Mouse (Mus musculus): Measurements from ENCODE around the gene Zfp37. TPM values are rescaled to one million over a fixed set of nuclear protein-coding genes. Genes with fewer than 3 reads are reported as not detected.
"Not testable (repeated sequence)": the region's sequence is repeated elsewhere in the genome, so short reads cannot be mapped to it uniquely, and the experiment has no call there.

The Zfp37 gene
- total RNA-seq (2021), result 10 to 100 TPM; 23.0 to 25.6 TPM
- long read RNA-seq, transcript Zfp37-206 (4 exons, 2,017 nt), result major isoform, 8 of 26 reads
- long read RNA-seq, partial matches to known transcripts, result 1 of 26 reads
- long read RNA-seq, other reads (novel, unspliced or antisense), result 11 of 26 reads

DNA sequence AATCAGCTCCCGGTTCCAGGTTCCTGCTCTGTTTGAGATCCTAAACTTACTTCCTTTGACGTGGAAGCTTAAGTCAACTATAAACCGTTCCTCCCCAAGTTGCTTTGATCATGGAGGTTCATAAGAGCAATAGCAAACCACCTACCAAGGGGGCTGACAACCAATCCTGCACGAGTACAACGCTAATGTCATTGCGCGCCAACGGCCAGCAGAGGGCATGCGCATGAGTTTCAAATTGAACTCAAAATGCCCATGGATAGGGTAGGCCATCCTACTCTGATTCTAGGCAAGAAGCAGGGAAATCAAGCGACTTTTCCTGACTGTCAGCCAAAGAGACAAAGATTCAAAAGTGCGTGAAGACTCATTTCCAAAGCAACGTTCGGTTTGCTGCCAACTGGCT lies at the start of gene Zfp37:
Gene Zfp37, minus strand, starts transcription at position 279 of the 400 bp plus-strand sequence.
- no peak for DNase-seq (ENCODE audit: low spot score in 2 of 2)

DNA sequence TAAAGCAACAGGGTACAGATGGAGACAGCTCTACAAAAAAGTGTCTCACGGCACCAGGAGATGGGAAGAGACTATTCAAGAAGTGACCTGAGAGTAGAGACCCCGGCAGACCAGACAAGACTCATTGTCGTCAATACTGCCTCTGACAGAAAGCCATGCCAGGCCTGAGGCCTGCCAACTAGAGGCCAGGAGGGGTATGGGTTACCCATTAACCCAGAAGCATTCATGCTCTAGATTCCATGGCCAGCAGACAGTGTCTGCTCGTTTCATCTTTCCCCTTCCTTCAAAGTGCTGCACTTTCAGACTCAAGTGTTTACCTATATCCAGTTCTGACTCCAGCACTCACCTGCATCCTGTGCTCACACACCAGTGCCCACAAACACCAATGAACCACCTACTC lies 47.2 kb upstream of the Zfp37 start:
- no peak for DNase-seq (ENCODE audit: low spot score in 2 of 2)

DNA sequence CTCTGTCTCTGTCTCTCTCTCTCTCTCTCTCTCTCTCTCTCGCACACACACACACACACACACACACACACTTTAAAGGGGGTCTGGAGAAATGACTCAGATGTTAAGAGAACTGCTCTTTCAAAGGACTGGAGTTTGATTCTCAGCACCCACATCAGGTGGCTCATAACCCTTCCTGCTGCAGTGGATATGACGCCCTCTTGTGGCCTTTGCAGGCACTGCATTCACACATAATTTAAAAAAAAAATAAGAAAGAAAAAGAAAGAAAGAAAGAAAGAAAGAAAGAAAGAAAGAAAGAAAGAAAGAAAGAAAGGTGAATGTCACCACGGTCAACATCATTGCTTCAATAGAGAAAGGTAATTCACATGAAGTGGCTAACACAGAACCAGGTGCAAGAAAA lies 46.4 kb upstream of the Zfp37 start:
- DNase-seq (ENCODE audit: low spot score in 2 of 2), result no peak

DNA sequence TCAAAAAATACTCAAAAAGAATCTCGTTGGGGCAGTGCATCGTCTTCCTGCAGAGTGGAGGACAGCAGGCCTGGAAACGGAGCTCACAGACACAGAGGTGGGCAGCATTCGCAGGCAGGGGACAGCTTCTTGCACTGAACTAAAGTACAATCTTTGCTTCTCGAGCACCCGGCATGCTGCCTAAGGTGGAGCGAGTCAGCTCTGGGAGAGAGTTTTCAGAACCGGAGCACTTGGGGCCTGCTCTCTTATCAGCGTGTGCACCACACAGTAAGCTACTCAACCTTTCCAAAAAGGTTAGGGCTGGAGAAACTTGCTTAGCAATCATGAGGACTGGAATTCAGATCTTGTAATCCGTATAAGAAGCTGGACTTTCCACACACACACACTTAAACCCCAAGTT lies 45.8 kb upstream of the Zfp37 start:
- no peak for DNase-seq (ENCODE audit: low spot score in 2 of 2)

DNA sequence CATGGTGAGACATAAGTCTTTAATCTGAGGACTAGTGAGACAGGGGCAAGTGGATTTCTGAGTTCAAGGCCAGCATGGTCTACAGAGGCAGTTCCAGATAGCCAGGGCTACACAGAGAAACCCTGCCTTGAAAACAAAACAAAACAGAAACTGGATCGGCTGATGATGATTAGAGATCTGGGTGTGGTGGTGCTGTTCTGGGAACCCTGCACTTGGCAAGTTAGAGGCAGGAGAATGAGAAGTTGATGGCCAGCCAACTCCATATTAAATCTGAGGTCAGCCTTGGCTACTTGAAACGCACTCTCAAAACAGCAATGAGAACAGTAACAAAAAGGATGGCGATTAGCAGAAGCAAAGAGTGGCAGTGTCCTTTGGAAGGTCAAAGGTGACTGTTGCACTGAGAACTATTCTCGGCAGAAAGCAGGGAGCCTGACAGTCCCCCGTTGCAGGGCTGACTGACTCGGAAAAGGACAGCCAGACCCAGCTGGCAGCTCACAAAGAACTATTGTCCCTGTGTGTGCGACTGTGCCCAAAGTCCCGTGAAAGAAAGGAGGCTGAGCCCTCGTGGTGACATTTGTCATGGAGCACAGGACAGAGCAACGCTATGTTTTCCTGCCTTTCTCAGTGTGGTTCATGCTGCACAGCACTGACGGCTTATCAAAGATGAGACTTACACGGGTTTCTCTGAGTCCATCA lies 44.1 kb upstream of the Zfp37 start:
- peak in 1 of 2 experiments; percentile 42 for DNase-seq (ENCODE audit: low spot score in 2 of 2)

DNA sequence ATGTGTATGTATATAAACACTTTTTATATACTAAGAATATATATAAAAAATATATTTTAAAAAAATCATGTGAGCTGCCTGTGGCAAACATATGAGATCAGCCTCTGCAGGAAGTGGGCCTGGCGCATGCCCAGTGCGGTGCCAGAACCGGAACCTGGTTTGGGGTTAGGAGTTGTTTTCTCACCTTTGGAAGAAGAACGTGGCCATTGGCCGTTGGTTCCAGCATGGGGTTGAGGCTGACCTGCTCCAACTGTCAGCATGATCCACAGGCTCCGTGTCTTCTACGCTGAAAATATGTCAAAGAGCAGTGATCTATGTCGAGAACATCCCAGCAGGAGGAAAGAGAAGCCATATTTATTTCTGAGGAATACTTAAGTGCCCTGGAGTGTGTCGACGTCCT lies 43.1 kb upstream of the Zfp37 start:
- DNase-seq (ENCODE audit: low spot score in 2 of 2), result no peak

DNA sequence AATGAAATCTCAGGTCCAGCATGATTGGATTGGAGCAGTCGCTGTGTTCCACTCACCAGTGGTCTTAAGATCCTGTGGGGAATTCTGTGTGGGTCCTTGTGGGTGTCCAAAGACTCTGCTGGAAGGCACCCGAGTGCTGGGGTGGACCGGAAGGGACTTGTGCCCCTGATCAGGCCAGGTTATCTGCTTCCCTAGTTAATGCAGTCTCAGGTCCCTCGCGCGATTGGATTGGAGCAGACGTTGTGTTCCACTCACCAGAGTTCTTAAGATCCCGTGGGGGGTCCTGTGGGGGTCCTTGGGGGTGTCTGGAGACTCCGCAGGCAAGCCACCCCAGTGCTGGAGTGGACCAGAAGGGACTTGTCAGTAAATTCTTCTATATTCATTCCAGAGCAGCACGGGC lies 41.8 kb upstream of the Zfp37 start:
- DNase-seq (ENCODE audit: low spot score in 2 of 2), result no peak

DNA sequence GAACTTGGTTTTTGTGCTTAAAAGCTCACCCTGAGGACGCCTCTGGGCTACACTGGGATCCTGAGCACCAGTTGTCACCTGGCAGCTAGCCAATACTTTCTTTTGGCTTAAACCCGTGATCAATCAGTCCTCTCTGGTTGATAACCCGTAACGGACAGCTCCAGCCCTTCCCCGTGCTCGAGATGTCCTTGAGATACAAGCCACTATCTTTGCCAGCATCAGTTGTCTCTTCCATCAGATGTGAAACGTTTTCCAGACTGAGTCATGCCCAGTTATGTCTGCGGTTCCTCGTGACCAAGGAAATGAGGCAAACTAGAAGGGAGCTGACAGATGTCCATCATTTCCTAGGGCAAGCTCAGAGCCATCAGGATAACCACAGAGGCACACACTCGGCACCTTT lies 36.3 kb upstream of the Zfp37 start:
- no peak for DNase-seq (ENCODE audit: low spot score in 2 of 2)

DNA sequence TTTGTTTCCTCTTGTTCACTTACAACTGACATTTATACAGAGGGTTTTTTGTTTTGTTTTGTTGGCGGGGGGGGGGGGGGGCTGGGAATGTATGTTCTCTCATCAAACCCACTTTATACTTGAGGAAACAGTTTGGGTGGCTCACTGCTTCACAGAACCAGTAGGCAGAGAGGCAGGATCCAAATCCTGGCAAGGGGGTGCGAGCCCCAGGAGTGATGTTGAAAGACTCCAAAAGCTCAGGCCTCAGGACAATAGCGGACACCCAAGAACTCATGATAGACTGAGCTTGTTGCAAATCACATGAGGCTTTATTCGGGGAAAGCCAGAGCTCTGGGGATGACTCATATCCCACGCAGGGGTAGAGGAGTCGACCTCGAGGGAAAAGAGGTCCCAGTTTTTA lies 35.2 kb upstream of the Zfp37 start:
- not testable (repeated sequence) for DNase-seq (ENCODE audit: low spot score in 2 of 2)

DNA sequence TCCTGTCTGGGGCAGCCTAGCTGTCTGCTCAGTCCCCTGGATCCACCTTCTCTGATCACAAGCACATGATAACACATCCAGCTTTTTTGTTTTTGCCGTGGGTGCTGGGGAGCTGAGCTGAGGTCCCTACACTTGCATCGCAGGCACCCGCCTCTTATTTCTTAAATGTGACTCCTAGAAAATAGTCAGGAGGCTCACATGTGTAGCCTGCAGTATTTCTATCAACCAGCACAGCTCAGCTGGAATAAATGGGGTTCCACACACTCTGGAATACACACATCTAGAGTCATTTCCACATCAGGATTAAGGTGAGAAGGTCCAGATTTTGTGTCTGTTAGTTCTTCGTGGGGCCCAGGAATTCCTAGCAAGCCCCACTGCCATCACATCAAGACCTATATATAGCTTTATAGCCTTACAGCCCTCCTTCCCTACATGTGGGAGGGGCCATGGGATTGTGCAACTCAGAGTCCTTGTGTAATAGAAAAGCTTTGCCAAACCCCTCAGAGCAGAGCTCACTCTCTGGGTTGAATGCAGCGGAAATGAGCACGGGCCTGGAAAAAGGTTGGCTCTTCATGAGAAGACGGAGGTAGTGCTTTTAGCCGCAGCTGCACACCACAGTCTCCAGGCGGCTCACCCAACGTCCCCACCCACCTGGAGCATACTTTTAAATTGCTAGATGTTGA lies 34.4 kb upstream of the Zfp37 start:
- no peak for DNase-seq (ENCODE audit: low spot score in 2 of 2)

DNA sequence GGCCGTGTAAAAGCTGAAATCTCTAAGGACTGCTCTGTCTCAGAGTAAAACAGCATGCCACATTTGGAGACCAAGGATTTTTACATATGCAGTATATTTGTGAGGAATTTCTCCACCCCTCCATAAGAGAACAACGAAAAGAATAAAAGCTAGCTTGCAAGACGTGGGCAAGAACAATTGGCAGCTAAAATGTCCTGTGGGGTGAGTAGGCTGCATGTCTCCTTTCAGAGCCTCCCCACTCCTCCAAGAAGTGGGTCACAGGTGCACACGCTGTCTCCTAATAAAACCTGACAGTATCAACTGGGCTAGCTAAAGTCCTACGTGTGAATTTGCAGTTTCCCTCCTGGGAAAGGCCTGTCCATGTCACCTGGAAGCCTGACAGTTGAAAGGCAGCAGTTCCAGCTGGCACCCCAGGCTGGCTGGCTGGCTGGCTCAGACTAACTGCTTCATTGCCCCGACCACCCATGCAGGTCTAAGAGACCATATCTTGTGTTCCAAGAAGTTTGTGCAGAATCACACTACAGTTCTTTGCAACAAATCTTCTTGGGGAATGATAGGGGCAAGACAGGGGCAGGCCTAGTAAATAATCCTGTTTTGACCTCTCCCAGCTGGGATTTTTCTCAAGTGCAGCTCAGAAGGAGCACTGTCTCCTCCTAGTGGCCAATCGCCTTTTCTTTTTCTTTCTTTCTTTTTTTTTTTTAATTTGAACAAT lies 32.4 kb upstream of the Zfp37 start:
- peak in 1 of 2 experiments; percentile 50 for DNase-seq (ENCODE audit: low spot score in 2 of 2)

DNA sequence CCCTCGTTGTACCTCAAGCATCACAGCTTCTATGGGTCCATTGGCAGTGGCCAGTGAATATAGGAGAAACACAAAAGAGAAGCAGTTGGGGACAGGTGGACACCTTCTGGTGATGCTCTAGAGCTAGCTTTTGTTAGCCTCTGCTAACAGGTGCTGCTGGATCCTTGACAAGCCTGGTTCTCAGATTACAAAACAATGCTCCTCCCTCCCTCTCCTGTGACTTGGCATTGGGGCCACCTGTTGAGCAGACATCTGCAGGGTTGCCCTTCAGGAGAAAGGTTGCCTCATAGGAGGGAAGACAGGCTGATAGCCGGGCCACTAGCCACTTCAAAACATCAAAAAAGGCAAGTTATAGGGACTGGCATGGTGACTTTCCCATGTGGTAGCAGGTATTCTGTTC lies 31.4 kb upstream of the Zfp37 start, which contains the start of gene Slc31a2:
Gene Slc31a2, plus strand, starts transcription at position 287 of the 400 bp plus-strand sequence.
- no peak for DNase-seq (ENCODE audit: low spot score in 2 of 2)

DNA sequence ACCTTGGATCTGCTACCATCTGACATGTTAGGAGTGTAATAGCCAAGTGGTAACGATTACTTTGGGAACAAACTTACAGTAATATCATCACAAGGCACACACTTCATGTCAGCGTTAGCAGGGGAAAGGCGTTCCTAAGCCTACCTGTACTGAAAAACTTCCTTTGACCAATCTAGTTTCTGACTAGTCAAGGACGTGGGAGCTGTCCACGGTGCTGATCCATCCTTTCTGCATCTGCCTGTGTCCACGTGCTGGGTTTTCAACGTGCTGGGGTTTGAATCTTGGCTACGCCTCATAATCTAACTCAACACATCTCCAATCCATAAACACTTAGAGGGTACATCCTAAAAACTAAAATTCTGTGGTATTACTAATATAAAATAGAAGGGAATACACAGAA lies 26.1 kb upstream of the Zfp37 start:
- DNase-seq (ENCODE audit: low spot score in 2 of 2), result no peak

DNA sequence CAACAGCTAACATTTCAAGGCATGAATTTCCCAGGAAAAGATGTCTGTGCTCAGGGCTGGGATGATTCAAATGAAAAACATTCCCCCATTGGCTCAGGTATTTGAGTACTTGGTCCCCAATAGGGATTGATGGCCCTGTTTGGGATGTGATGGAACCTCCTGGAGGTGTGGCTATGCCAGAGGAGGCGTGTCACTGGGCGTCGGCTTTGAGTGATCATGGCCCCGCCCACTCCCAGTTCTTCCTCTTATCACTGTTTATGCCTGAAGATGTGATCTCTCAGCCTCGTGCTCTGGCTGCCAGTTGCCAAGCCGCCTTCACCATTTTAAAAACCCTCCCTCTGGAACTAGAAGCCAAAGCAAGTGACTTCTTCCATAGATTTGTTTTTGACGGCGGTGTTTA lies 23.7 kb upstream of the Zfp37 start:
- no peak for DNase-seq (ENCODE audit: low spot score in 2 of 2)

DNA sequence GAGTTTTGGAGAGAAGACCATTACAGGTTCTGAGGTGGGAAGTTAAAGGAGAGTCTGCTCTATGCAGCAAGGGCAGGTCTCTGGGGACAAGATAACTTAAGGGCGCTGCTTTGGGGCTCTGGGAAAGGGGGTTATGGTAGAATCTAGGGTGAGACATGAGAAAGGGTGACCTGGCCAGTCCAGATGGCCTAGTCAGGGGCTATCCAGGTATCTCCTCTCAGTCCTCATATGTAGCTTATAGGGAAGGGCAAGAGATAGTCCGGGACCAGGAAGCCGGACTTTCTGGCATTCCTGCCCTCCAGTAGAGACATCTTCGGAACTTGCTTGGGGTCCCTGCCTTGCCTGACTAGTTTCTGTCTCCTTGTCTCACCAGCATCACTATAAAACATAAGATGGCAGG lies 20.9 kb upstream of the Zfp37 start:
- DNase-seq (ENCODE audit: low spot score in 2 of 2), result no peak

DNA sequence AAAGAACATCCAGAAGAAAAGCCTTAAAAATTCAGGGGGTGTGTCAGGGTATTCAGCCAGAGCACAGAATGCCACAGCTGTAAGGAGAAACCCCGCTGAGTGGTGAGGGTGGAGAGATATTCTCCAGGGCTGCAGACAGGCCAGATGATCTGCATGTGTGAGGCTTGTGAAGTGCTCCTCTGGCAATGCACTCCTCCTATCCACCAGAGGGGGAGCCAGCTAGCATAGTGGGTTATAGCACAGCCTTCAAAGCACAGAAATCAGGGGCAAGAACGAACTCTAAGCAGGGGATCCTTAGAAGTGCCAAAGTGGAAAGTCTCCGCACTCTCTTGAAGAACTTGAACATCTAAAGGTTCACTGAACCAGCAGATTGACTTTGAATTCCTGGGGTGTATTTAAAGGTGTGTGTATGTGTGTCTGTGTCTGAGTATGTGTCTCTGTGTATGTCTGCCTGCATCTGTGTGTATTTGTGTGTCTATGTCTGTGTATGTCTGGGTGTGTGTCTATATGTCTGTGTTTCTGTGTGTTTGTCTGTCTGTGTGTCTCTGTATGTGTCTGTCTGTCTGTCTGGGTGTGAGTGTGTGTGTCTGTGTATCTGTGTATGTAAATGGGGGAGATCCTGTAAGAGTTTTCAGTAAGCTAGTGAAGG lies 20.2 kb upstream of the Zfp37 start:
- DNase-seq (ENCODE audit: low spot score in 2 of 2), result no peak

DNA sequence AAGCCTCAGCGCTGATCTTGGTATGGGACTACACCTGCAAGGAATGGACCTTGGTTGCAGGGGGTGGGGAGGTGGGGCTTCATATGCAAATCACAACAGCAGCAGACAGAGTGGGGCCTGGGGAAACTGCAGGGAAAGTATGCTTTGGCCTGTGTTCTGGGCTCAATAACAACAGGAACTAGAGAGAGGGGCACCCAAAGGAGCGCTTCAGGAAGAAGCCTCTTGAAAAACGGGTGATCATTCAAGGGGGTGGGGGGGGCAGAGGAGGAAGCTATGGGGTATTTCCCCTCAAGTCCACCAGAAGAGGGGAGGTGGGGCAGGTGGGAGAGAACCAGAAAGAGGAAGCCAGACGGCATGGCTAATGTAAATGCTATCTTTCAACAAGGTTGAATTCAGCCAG lies 17.5 kb upstream of the Zfp37 start:
- no peak for DNase-seq (ENCODE audit: low spot score in 2 of 2)

DNA sequence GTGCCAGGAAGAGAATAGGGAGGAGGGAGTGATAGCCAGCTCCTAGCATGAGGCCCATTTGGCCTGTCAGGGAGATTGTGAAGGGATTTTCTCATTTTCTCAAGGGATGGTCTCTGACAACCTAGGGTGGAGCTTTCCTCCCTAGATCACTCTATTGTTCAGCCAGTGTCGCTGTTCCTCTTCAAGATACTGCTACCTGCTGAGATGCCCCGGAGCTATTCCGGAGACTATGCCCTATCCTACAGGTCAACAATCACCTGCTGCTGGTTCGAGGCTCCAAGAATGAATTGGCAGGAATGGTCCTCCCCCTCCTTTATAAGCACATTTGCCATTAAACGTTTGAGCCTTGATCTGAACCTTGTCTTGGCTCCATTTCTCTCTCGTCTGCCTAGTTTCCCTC lies 9.7 kb upstream of the Zfp37 start:
- DNase-seq (ENCODE audit: low spot score in 2 of 2), result no peak

DNA sequence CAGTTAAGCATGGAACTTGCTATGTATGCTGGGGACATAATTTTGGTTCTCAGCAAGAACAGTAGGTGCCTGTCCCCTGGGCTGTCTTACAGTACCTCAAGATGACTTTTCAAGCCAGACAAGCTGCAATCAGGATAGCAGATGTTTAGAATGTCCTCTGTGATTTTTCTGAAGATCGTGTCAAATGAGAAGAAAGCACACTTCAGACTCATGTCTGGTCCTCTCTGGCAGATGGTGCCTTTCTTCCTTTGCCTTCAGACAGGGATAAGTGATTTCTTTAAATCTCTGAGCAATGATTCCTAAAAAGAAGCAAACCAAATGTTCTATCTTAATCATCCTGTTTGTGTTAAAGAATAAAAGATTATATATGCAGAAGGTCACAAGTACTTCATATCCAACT lies 694 bp downstream of the Zfp37 start:
- no peak for DNase-seq (ENCODE audit: low spot score in 2 of 2)

DNA sequence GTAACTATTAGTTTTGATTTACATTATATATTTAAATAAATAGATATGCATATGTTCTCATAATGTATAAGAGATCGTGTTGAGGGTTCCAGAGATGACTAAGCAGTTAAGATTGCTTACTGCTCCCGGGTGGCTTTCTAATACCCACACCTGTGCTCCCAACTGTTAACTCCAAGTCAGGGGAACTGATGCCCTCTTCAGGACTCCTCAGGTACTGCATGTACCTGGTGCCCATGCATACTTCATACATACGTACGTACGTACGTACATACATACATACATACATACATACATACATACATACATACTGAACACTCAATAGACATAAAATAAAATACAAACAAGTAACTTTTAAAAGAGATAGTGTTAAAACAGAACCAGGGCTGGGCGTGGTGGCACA lies 1.4 kb downstream of the Zfp37 start:
- DNase-seq (ENCODE audit: low spot score in 2 of 2), result no peak

DNA sequence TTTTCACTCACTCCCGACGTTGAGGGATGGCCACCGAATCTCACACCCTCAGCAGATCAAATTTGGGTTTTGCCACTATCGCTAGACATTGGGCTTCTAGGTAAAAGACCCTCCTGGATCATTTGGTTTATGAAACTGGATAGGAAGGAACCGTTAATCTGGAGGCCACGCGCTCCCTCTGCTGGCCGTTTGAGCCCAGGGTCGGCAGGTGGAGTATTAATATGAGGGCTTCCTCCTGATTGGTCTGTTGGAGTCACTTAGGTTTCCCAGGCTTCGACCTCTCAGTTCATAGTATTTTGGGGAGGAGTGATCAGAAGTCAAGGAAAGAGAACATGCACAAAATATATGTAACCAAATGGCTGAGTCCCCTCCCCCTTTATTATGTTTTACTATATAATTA lies 2.5 kb downstream of the Zfp37 start:
- peak in 1 of 2 experiments; percentile 74 for DNase-seq (ENCODE audit: low spot score in 2 of 2)

DNA sequence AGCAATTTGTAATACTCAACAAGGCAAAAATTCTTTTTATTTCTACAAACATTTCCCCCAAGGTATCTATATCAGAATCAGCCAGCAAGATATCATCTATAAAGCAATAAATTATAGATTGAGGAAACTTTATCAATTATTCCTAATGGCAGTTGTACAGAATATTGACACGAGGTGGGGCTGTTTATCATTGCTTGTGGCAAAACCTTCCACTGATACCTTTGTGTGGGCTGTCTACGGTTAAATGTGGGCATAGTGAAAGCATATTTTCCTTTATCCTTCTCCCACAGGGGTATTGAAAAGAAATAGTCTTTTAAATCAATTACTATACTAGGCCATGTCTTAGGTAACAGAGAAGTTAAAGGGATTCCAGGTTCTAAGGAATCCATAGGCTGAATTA lies 17.4 kb downstream of the Zfp37 start:
- DNase-seq (ENCODE audit: low spot score in 2 of 2), result no peak

All from layer of hippocampus, adult 18-20 months (tissue).